Mouse (Mus musculus) embryonic facial prominence, embryonic 14.5 days (tissue): ENCODE results near the gene Tbc1d24. TPM values are rescaled to one million over a fixed set of nuclear protein-coding genes. Genes with fewer than 3 reads are reported as not detected.
A peak's percentile ranks its signal among the peaks of the same experiment; 100 is the strongest.

Source experiments
- ATAC-seq: fragments of 200-750 bp; cut with Nextera tagmentation; 2 replicates; pipeline ENCODE4 v1.8.0; 2017; ENCODE audit warnings: low read depth, moderate number of reproducible peaks, moderate TSS enrichment
- DNase-seq: peaks from one replicate; pipeline ENCODE4 v3.0.0-alpha.2; 2015; ENCODE audit warnings: low spot score
- H3K27ac ChIP-seq: fragments of 300-500 bp; sonication (generic); replicated peaks from 2 replicates; pipeline ENCODE4 v1.5.1; 2014; ENCODE audit warnings: low read depth, mild to moderate bottlenecking, low read length, moderate library complexity
- H3K27me3 ChIP-seq: fragments of 300-500 bp; sonication (generic); replicated peaks from 2 replicates; pipeline ENCODE4 v1.6.1; 2014; ENCODE audit warnings: low read length; ENCODE audit not compliant: control insufficient read depth, insufficient read depth
- H3K36me3 ChIP-seq: fragments of 300-500 bp; sonication (generic); 2 replicates; pipeline ENCODE4 v1.6.1; 2014; ENCODE audit warnings: low read length, mixed read lengths; ENCODE audit not compliant: control insufficient read depth, insufficient read depth
- H3K4me1 ChIP-seq: fragments of 300-500 bp; sonication (generic); 2 replicates; pipeline ENCODE4 v1.6.1; 2014; ENCODE audit warnings: antibody characterized with exemption, low read length; ENCODE audit not compliant: control insufficient read depth, insufficient read depth
- H3K4me2 ChIP-seq: fragments of 300-500 bp; sonication (generic); 2 replicates; pipeline ENCODE4 v1.6.1; 2014; ENCODE audit warnings: low read depth, mild to moderate bottlenecking, low read length, moderate library complexity, mixed read lengths
- H3K4me3 ChIP-seq: fragments of 300-500 bp; sonication (generic); 2 replicates; pipeline ENCODE4 v1.5.1; 2014; ENCODE audit warnings: low read depth, mild to moderate bottlenecking, low read length
- H3K9ac ChIP-seq: fragments of 300-500 bp; sonication (generic); 2 replicates; pipeline ENCODE4 v1.6.1; 2014; ENCODE audit warnings: low read depth, mild to moderate bottlenecking, low read length, moderate library complexity, mixed read lengths
- H3K9me3 ChIP-seq: fragments of 300-500 bp; sonication (generic); 2 replicates; pipeline ENCODE4 v1.6.1; 2016; ENCODE audit warnings: low read length; ENCODE audit not compliant: control insufficient read depth
- WGBS: fragments of 180-500 bp; shearing (Covaris S2); extraction: QIAGEN DNeasy Blood & Tissue Kit; methylation state at CpG from one replicate; pipeline ENCODE4 v1.1.7; 2014; 5-methylcytosine and 5-hydroxymethylcytosine counted together
- polyA plus RNA-seq: library from polyadenylated mRNA; unstranded; fragments of >200 nt; fragmentation: Nextera tagmentation; extraction: Ambion mirVana; gene quantifications from 2 replicates; pipeline ENCODE4 v1.2.1, GENCODE M21; 2014

Tbc1d24 gene
- polyA plus RNA-seq, 1 experiment from 2014 or later, result 4.6 TPM

- Histone ChIP-seq H3K9me3 (no peaks in the 10 kb centered on the region), H3K4me3 (0 out of 2 replicates have a peak overlapping the region, but pooled peaks have one; percentile 86), H3K36me3 (peaks cover 22% of the 10 kb centered on the region), H3K27ac (no peak overlapping the region), H3K4me2 (peak overlapping the region; percentile 85; the same call in 1 of the 2 replicates), H3K4me1 (peaks cover 12% of the 10 kb centered on the region), H3K27me3 (no peaks in the 10 kb centered on the region), H3K9ac (no peak overlapping the region)
- ATAC-seq (no peak), DNase-seq (no peak)
- 86% methylated on average over 6 of the region's 6 CpGs for WGBS
These were observed 38.2 kb downstream of the Tbc1d24 start for GRCm38 (mm10) chr17:24167120-24167519.

- Histone ChIP-seq H3K9me3 (no peaks in the 10 kb centered on the region), H3K4me1 (peaks cover 12% of the 10 kb centered on the region), H3K36me3 (peaks cover 22% of the 10 kb centered on the region), H3K4me3 (no peak overlapping the region), H3K9ac (no peak overlapping the region), H3K4me2 (no peak overlapping the region), H3K27ac (no peak overlapping the region), H3K27me3 (no peaks in the 10 kb centered on the region)
- no peak for DNase-seq
- no peak for ATAC-seq
- WGBS, result 79% methylated on average over 7 of the region's 11 CpGs
These were observed 40.6 kb downstream of the Tbc1d24 start for GRCm38 (mm10) chr17:24164566-24165259.

GRCm38 (mm10) chr17:24163176-24163962 lies 42.0 kb downstream of the Tbc1d24 start, which contains the start of gene Amdhd2:
Gene Amdhd2 (minus strand): TSS chr17:24163766.
- Histone ChIP-seq H3K9ac (peak within 1 kb of the TSS; percentile 75), H3K4me1 (peaks cover 12% of the 10 kb centered on the region), H3K27me3 (no peaks in the 10 kb centered on the region), H3K36me3 (peaks cover 22% of the 10 kb centered on the region), H3K27ac (peak within 1 kb of the TSS; percentile 79), H3K9me3 (no peaks in the 10 kb centered on the region), H3K4me3 (peak within 1 kb of the TSS; percentile 76), H3K4me2 (peak within 1 kb of the TSS; percentile 95)
- 2% methylated on average over 46 of the region's 47 CpGs for WGBS
- ATAC-seq (peak; percentile 91), DNase-seq (peak; percentile 97)

- ATAC-seq (no peak), DNase-seq (no peak)
- WGBS, result 29% methylated on average over 16 of the region's 17 CpGs
- H3K4me1 ChIP-seq, result peaks cover 6% of the 10 kb centered on the region
- H3K27ac ChIP-seq, result peak overlapping the region; percentile 79; the same call in 1 of the 2 replicates
- peaks cover 26% of the 10 kb centered on the region for H3K36me3 ChIP-seq
- H3K4me2 ChIP-seq, result peak overlapping the region; percentile 95
- no peaks in the 10 kb centered on the region for H3K27me3 ChIP-seq
- peak overlapping the region; percentile 75 for H3K9ac ChIP-seq
- H3K4me3 ChIP-seq, result peak overlapping the region; percentile 76
- no peaks in the 10 kb centered on the region for H3K9me3 ChIP-seq
These were observed 42.7 kb downstream of the Tbc1d24 start for GRCm38 (mm10) chr17:24162584-24163175.

GRCm38 (mm10) chr17:24161466-24161865 lies 43.9 kb downstream of the Tbc1d24 start:
- 76% methylated on average over 5 of the region's 5 CpGs for WGBS
- Histone ChIP-seq H3K4me1 (peaks cover 6% of the 10 kb centered on the region), H3K4me3 (no peak overlapping the region), H3K27ac (no peak overlapping the region), H3K9me3 (no peaks in the 10 kb centered on the region), H3K4me2 (no peak overlapping the region), H3K9ac (no peak overlapping the region), H3K27me3 (no peaks in the 10 kb centered on the region), H3K36me3 (peaks cover 26% of the 10 kb centered on the region)
- no peak for DNase-seq
- ATAC-seq, result no peak

- H3K27ac ChIP-seq, result no peak overlapping the region
- H3K9ac ChIP-seq, result no peak overlapping the region
- H3K4me1 ChIP-seq, result peaks cover 2% of the 10 kb centered on the region
- peaks cover 36% of the 10 kb centered on the region; the same call in 1 of the 2 replicates for H3K36me3 ChIP-seq
- H3K9me3 ChIP-seq, result no peaks in the 10 kb centered on the region
- no peaks in the 10 kb centered on the region for H3K27me3 ChIP-seq
- H3K4me2 ChIP-seq, result no peak overlapping the region
- ATAC-seq, result no peak
- WGBS, result 92% methylated on average over 4 of the region's 4 CpGs
- no peak for DNase-seq
- H3K4me3 ChIP-seq, result no peak overlapping the region
These were observed 47.8 kb downstream of the Tbc1d24 start for GRCm38 (mm10) chr17:24157526-24157925.

GRCm38 (mm10) chr17:24157121-24157520 lies 48.2 kb downstream of the Tbc1d24 start:
- WGBS, result 91% methylated on average over 6 of the region's 6 CpGs
- ATAC-seq (no peak), DNase-seq (no peak)
- Histone ChIP-seq H3K27me3 (no peaks in the 10 kb centered on the region), H3K4me1 (peaks cover 3% of the 10 kb centered on the region; the same call in 1 of the 2 replicates), H3K4me2 (no peak overlapping the region), H3K9me3 (no peaks in the 10 kb centered on the region), H3K9ac (no peak overlapping the region), H3K27ac (no peak overlapping the region), H3K36me3 (peaks cover 36% of the 10 kb centered on the region; the same call in 1 of the 2 replicates), H3K4me3 (no peak overlapping the region)

GRCm38 (mm10) chr17:24156394-24156793 lies 49.0 kb downstream of the Tbc1d24 start:
- Histone ChIP-seq H3K9ac (no peak overlapping the region), H3K4me2 (no peak overlapping the region), H3K4me3 (no peak overlapping the region), H3K27me3 (no peaks in the 10 kb centered on the region), H3K36me3 (peaks cover 36% of the 10 kb centered on the region; the same call in 1 of the 2 replicates), H3K9me3 (no peaks in the 10 kb centered on the region), H3K4me1 (peaks cover 4% of the 10 kb centered on the region; the same call in 1 of the 2 replicates), H3K27ac (no peak overlapping the region)
- DNase-seq (no peak), ATAC-seq (no peak)
- 91% methylated on average over 3 of the region's 3 CpGs for WGBS
